Mouse (Mus musculus): ENCODE data around the gene S100a10.

The S100a10 gene

GRCm38 (mm10) chr3:93547749-93548540 lies 6.9 kb upstream of the S100a10 start:
- peak; percentile 40 for DNase-seq (ENCODE audit: low read depth, low spot score)

- no peak for DNase-seq (ENCODE audit: low read depth, low spot score)
Observed at GRCm38 (mm10) chr3:93548541-93549266, 6.2 kb upstream of the S100a10 start.

- no peak for DNase-seq (ENCODE audit: low read depth, low spot score)
Observed at GRCm38 (mm10) chr3:93549986-93550385, 4.9 kb upstream of the S100a10 start.

GRCm38 (mm10) chr3:93551950-93552901 lies 2.7 kb upstream of the S100a10 start:
- no peak for DNase-seq (ENCODE audit: low read depth, low spot score)

- DNase-seq (ENCODE audit: low read depth, low spot score) = no peak
Observed at GRCm38 (mm10) chr3:93553311-93553710, 1.6 kb upstream of the S100a10 start.

GRCm38 (mm10) chr3:93553765-93554378 lies 1.0 kb upstream of the S100a10 start:
- no peak for DNase-seq (ENCODE audit: low read depth, low spot score)

GRCm38 (mm10) chr3:93554379-93554980 lies 400 bp upstream of the S100a10 start:
- DNase-seq (ENCODE audit: low read depth, low spot score) = peak; percentile 48

- DNase-seq (ENCODE audit: low read depth, low spot score) = peak; percentile 93
Observed at GRCm38 (mm10) chr3:93555878-93556254, 986 bp downstream of the S100a10 start.

- DNase-seq (ENCODE audit: low read depth, low spot score) = no peak
Observed at GRCm38 (mm10) chr3:93556599-93556998, 1.7 kb downstream of the S100a10 start.

GRCm38 (mm10) chr3:93557471-93557870 lies 2.6 kb downstream of the S100a10 start:
- no peak for DNase-seq (ENCODE audit: low read depth, low spot score)

GRCm38 (mm10) chr3:93559961-93560360 lies 5.1 kb downstream of the S100a10 start:
- DNase-seq (ENCODE audit: low read depth, low spot score) = no peak

GRCm38 (mm10) chr3:93562372-93562771 lies 7.5 kb downstream of the S100a10 start:
- no peak for DNase-seq (ENCODE audit: low read depth, low spot score)

GRCm38 (mm10) chr3:93563216-93563615 lies 8.3 kb downstream of the S100a10 start:
- no peak for DNase-seq (ENCODE audit: low read depth, low spot score)

- DNase-seq (ENCODE audit: low read depth, low spot score) = no peak
Observed at GRCm38 (mm10) chr3:93566892-93567291, 12.0 kb downstream of the S100a10 start.

GRCm38 (mm10) chr3:93567721-93568120 lies 12.8 kb downstream of the S100a10 start:
- no peak for DNase-seq (ENCODE audit: low read depth, low spot score)

- no peak for DNase-seq (ENCODE audit: low read depth, low spot score)
Observed at GRCm38 (mm10) chr3:93568428-93569040, 13.7 kb downstream of the S100a10 start.

- DNase-seq (ENCODE audit: low read depth, low spot score) = no peak
Observed at GRCm38 (mm10) chr3:93569046-93569445, 14.2 kb downstream of the S100a10 start.

- no peak for DNase-seq (ENCODE audit: low read depth, low spot score)
Observed at GRCm38 (mm10) chr3:93572058-93572791, 17.3 kb downstream of the S100a10 start.

- DNase-seq (ENCODE audit: low read depth, low spot score) = no peak
Observed at GRCm38 (mm10) chr3:93579317-93580038, 24.6 kb downstream of the S100a10 start.

Data from ZHBTc4 (cell line).